Mouse (Mus musculus) G1E (cell line): ENCODE data around the gene Gm10197.

Experiments used
- CTCF ChIP-seq: IDR thresholded peaks from 2 replicates; pipeline ENCODE4 v1.5.1; 2012; ENCODE audit warnings: low read depth, low read length, inconsistent platforms, mixed read lengths
- GATA1 ChIP-seq: IDR thresholded peaks from 2 replicates; pipeline ENCODE4 v1.6.1; 2012; ENCODE audit warnings: borderline replicate concordance, low read length, inconsistent platforms, mixed read lengths
- GATA2 ChIP-seq: IDR thresholded peaks from 2 replicates; pipeline ENCODE4 v1.6.1; 2012; ENCODE audit warnings: low read depth, low read length, inconsistent platforms, borderline replicate concordance

DNA sequence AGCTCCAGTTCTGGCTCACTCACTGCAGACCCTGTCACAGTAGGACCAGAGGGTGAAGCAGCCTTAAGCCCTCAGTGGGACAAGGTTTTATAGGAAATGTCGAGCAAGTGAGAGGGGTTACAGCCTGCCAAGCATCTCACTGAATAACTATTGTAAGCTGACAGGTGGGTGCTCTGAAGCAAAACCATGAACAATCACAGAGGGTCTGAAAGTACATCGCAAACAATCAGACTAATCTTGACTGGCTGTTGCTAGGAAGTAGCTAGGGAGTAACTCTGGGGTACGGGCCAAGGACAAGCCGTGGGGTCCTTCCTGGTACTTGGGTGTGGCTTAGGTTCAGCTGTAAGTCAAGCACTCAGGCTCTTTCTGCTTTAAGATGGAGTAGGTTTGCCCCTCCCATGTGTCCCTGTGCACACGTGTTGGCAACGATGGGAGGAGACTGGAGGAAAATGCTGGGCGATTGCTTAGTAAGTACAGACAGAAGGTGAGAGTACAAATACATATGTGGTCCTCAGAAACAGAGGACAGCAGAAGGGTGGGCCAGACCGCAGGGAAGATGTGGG, 21.3 kb upstream of the Gm10197 start:
- TF ChIP-seq CTCF (no peak), GATA2 (no peak), GATA1 (no peak)
